Mouse (Mus musculus) midbrain, embryonic 16.5 days (tissue): ENCODE results near the gene Gse1. TPM values are rescaled to one million over a fixed set of nuclear protein-coding genes. Genes with fewer than 3 reads are reported as not detected.

ENCODE experiments used
- ATAC-seq: fragments of 200-750 bp; cut with Nextera tagmentation; 2 replicates; pipeline ENCODE4 v1.8.0; 2017; ENCODE audit warnings: moderate TSS enrichment
- H3K27ac ChIP-seq: fragments of 300-500 bp; sonication (generic); 2 replicates; pipeline ENCODE4 v1.5.1; 2014; ENCODE audit warnings: mild to moderate bottlenecking, low read length, mixed read lengths
- H3K27me3 ChIP-seq: fragments of 300-500 bp; sonication (generic); 2 replicates; pipeline ENCODE4 v1.6.1; 2014; ENCODE audit warnings: low read depth, low read length, mixed read lengths; ENCODE audit not compliant: control insufficient read depth, insufficient read depth
- H3K36me3 ChIP-seq: fragments of 300-500 bp; sonication (generic); 2 replicates; pipeline ENCODE4 v1.6.1; 2014; ENCODE audit warnings: mild to moderate bottlenecking, low read length, moderate library complexity, mixed read lengths; ENCODE audit not compliant: control insufficient read depth, insufficient read depth
- H3K4me1 ChIP-seq: fragments of 300-500 bp; sonication (generic); 2 replicates; pipeline ENCODE4 v1.6.1; 2014; ENCODE audit warnings: mild to moderate bottlenecking, low read length, mixed read lengths; ENCODE audit not compliant: control insufficient read depth, insufficient read depth
- H3K4me2 ChIP-seq: fragments of 300-500 bp; sonication (generic); 2 replicates; pipeline ENCODE4 v1.6.1; 2014; ENCODE audit warnings: mild to moderate bottlenecking, low read length, mixed read lengths
- H3K4me3 ChIP-seq: fragments of 300-500 bp; sonication (generic); 2 replicates; pipeline ENCODE4 v1.5.1; 2014; ENCODE audit warnings: low read depth, mild to moderate bottlenecking, low read length, moderate library complexity, mixed read lengths
- H3K9ac ChIP-seq: fragments of 300-500 bp; sonication (generic); 2 replicates; pipeline ENCODE4 v1.6.1; 2014; ENCODE audit warnings: low read depth, low read length, mixed read lengths
- H3K9me3 ChIP-seq: fragments of 300-500 bp; sonication (generic); replicated peaks from 2 replicates; pipeline ENCODE4 v1.6.1; 2014; ENCODE audit warnings: mild to moderate bottlenecking, low read length, mixed read lengths; ENCODE audit not compliant: control insufficient read depth, poor library complexity, severe bottlenecking
- WGBS: fragments of 180-500 bp; shearing (Covaris S2); extraction: QIAGEN DNeasy Blood & Tissue Kit; methylation state at CpG from one replicate; pipeline ENCODE4 v1.1.7; 2014; 5-methylcytosine and 5-hydroxymethylcytosine counted together
- polyA plus RNA-seq: library from polyadenylated mRNA; unstranded; fragments of >200 nt; fragmentation: Nextera tagmentation; extraction: Ambion mirVana; gene quantifications from 2 replicates; pipeline ENCODE4 v1.2.1, GENCODE M21; 2015

The Gse1 gene
- polyA plus RNA-seq, 1 experiment from 2014 or later: 13.3 TPM

DNA sequence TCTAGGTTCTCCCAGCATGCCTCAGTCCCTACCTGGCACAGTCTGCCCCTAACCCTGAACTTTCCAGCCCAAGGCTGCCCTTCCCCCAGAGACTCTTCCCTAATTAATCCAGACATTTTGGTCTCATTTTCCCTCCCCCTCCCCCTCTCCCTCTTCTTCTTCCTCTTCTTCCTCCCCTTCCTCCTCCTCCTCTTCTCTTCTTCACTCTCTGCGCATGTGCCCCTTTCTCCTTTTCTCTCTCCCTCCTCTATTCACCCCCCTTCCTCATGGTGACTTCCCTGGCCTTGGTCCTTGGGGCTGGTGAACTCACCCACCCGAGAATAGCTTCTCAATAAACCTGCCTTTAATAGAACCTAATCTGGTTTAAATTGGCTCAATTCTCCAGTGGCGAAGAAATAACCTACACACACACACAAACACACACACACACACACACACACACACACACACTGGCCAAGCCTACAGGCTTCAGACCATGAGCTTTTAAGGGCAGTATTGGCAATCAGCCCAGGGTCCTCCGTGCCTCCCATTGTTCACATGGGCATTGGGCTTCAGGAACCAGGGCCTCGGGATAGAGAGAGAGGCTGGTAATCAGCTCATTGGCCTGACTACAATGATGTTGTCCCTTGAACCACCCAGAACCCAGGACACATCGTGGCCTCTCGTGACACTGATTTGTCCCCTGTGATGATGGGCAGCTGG, 114.7 kb downstream of the Gse1 start:
- no peak overlapping the region for H3K9ac ChIP-seq
- H3K4me2 ChIP-seq: no peak overlapping the region
- peaks cover 37% of the 10 kb centered on the region for H3K4me1 ChIP-seq
- 37% methylated on average over 7 of the region's 7 CpGs for WGBS
- H3K27me3 ChIP-seq: no peaks in the 10 kb centered on the region
- H3K36me3 ChIP-seq: no peaks in the 10 kb centered on the region
- H3K27ac ChIP-seq: peak overlapping the region; percentile 55
- ATAC-seq: no peak
- no peak overlapping the region for H3K4me3 ChIP-seq
- H3K9me3 ChIP-seq: no peaks in the 10 kb centered on the region

DNA sequence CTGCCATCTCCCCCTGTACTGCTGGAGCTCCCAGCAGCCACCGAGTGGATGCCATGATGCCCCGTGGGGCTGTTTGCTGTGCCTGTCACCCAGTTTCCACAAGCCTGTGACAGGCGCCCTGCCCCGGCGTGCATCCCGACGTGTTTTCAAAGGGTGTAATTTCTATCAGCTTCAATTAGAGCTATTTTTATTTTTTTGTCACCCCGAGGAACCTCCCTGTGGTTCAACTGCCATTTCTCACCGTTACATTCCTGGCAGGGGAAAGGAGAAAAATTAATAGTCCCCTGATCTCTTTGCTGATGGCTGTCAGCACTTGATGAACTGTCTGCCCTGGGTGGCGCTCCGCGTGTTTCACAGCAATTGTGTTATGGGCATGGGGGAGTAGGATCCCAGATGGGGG, 115.3 kb downstream of the Gse1 start:
- ATAC-seq: no peak
- peaks cover 42% of the 10 kb centered on the region for H3K4me1 ChIP-seq
- H3K27me3 ChIP-seq: no peaks in the 10 kb centered on the region
- H3K36me3 ChIP-seq: no peaks in the 10 kb centered on the region
- no peak overlapping the region for H3K9ac ChIP-seq
- peak overlapping the region; percentile 55 for H3K27ac ChIP-seq
- 43% methylated on average over 12 of the region's 12 CpGs for WGBS
- H3K9me3 ChIP-seq: no peaks in the 10 kb centered on the region
- no peak overlapping the region for H3K4me3 ChIP-seq
- no peak overlapping the region for H3K4me2 ChIP-seq

DNA sequence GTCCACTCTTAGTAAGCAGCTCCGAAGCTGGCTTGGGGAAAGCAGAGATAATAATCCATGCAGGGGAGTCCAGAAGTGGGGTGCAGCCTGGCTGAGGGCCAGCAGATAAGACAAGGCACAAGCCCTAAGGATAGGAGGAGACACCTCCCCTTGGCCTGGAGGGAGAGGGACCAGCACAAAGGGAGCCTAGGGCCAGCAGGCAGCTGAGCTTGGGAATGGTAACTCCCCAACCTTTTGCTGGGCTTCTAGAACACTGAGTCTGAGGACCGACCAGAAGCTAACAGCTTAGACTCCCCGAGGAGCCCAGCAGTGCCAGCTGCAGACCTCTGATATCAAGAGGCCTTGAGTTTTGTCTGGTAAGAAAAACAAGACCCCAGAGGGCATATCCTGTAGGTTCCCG, 115.9 kb downstream of the Gse1 start:
- peaks cover 47% of the 10 kb centered on the region for H3K4me1 ChIP-seq
- peak overlapping the region; percentile 64 for H3K27ac ChIP-seq
- H3K4me2 ChIP-seq: no peak overlapping the region
- no peaks in the 10 kb centered on the region for H3K27me3 ChIP-seq
- H3K36me3 ChIP-seq: no peaks in the 10 kb centered on the region
- H3K9ac ChIP-seq: peak overlapping the region; percentile 26; the same call in 1 of the 2 replicates
- 14% methylated on average over 4 of the region's 4 CpGs for WGBS
- no peak for ATAC-seq
- H3K4me3 ChIP-seq: no peak overlapping the region
- no peaks in the 10 kb centered on the region for H3K9me3 ChIP-seq

- Histone ChIP-seq H3K9me3 (no peaks in the 10 kb centered on the region), H3K27ac (peak overlapping the region; percentile 64), H3K4me1 (peaks cover 47% of the 10 kb centered on the region), H3K4me3 (no peak overlapping the region), H3K27me3 (no peaks in the 10 kb centered on the region), H3K4me2 (no peak overlapping the region), H3K36me3 (no peaks in the 10 kb centered on the region), H3K9ac (peak overlapping the region; percentile 26; the same call in 1 of the 2 replicates)
- ATAC-seq: no peak
- WGBS: 15% methylated on average over 13 of the region's 13 CpGs
Observed at GRCm38 (mm10) chr8:120344583-120344982, 116.3 kb downstream of the Gse1 start.

DNA sequence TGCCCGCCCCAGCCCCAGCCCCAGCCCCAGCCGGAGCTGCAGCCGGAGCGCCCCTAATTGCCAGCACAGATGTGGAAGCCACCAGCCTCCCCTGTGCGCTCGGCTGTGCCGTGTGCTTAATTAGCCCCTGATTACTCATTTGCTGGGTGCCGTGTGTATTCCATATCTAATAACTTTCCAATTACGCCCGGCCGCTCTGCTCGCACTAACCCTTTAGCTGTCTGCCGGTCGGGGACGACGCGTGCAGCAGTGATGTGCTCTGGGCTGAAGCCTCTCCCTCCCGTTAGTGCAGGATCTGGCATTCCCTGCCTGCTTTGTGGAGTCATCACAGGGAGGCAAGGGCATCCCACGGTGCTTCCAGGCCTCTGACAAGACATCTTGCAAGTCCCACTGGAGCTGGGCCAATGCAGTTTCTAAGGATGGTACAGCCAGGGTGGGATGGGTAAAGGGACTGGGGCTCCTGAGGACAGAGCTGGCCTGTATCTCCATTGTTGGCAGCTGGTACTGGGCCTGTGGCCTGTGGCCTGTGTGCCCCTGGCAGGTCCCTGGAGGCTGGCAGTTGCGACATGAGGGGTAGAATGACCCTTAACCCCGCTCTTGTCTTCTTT, 119.6 kb downstream of the Gse1 start:
- Histone ChIP-seq H3K4me2 (peak overlapping the region; percentile 19; the same call in 1 of the 2 replicates), H3K9ac (peak overlapping the region; percentile 44), H3K4me1 (peaks cover 40% of the 10 kb centered on the region), H3K9me3 (no peaks in the 10 kb centered on the region), H3K27ac (peak overlapping the region; percentile 74), H3K36me3 (no peaks in the 10 kb centered on the region), H3K27me3 (no peaks in the 10 kb centered on the region), H3K4me3 (no peak overlapping the region)
- peak; percentile 49; the same call in 1 of the 2 replicates for ATAC-seq
- WGBS: 22% methylated on average over 21 of the region's 21 CpGs

GRCm38 (mm10) chr8:120348922-120349321, 120.7 kb downstream of the Gse1 start:
- Histone ChIP-seq H3K4me1 (peaks cover 36% of the 10 kb centered on the region), H3K4me3 (no peak overlapping the region), H3K36me3 (no peaks in the 10 kb centered on the region), H3K27ac (no peak overlapping the region), H3K9ac (no peak overlapping the region), H3K4me2 (no peak overlapping the region), H3K27me3 (no peaks in the 10 kb centered on the region), H3K9me3 (no peaks in the 10 kb centered on the region)
- WGBS: 23% methylated on average over 11 of the region's 11 CpGs
- ATAC-seq: no peak

DNA sequence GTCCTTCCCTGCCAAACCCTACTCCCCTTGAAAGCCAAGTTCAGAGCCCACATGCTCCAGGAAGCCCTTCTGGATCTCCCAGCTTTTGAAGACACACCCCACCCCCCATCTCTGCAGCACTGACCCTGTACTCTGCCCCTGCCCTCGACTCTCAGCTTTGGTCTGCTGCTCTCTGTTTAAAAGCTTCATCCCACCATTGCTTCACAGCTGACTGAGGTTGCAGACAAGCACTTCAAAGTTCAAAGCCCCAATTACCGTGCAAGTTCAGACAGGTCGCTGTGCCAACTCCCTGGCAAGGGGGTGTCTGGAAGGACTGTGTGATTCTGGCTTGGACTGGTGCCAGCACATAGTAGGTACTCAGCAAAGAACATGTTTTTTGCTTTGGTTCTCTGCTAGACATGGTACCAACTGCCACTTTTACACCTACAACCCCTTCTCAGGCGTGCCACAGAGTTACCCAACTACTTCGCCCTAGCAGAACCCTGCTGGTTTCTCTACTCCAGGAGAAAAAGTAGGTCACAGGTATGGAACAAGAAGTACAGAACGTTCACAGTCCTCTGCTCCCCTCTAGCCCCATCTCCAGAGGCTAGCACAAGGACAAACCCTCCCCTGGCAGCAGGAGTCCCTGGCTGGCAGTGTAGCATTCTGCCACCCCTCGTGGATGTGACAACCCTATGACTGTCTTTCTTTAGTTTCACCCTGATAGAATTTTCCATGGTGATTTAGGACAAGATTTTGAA, 123.2 kb downstream of the Gse1 start:
- Histone ChIP-seq H3K9me3 (no peaks in the 10 kb centered on the region), H3K4me3 (no peak overlapping the region), H3K9ac (no peak overlapping the region), H3K4me1 (peaks cover 30% of the 10 kb centered on the region), H3K27me3 (no peaks in the 10 kb centered on the region), H3K36me3 (no peaks in the 10 kb centered on the region), H3K4me2 (no peak overlapping the region), H3K27ac (no peak overlapping the region)
- no peak for ATAC-seq
- 54% methylated on average over 7 of the region's 7 CpGs for WGBS

DNA sequence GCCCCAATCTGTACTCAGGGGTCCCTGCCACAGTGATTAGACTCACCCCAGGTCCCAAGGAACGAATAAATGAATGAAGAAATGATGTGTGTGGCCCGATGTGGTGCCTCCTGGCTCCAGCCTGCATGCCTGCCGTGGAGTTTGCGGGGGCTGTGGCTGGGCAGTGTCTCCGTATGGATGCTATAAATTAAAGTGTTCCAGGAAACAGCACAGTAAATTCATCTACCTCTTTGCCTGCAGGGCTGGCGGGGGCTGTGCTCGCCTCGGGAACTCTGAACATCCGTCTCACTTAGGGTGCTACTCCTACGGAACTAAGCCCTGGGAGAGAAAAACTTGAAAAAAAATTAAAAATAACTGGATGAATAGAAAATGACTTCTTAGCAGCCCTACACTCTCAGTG, 123.8 kb downstream of the Gse1 start:
- H3K27ac ChIP-seq: no peak overlapping the region
- H3K4me3 ChIP-seq: no peak overlapping the region
- 63% methylated on average over 10 of the region's 10 CpGs for whole genome bisulfite sequencing
- no peak overlapping the region for H3K4me2 ChIP-seq
- no peaks in the 10 kb centered on the region for H3K36me3 ChIP-seq
- no peaks in the 10 kb centered on the region for H3K9me3 ChIP-seq
- H3K9ac ChIP-seq: no peak overlapping the region
- no peaks in the 10 kb centered on the region for H3K27me3 ChIP-seq
- ATAC-seq: no peak
- peaks cover 30% of the 10 kb centered on the region for H3K4me1 ChIP-seq

GRCm38 (mm10) chr8:120356067-120356466, 127.8 kb downstream of the Gse1 start:
- 52% methylated on average over 9 of the region's 9 CpGs for WGBS
- Histone ChIP-seq H3K36me3 (no peaks in the 10 kb centered on the region), H3K9ac (no peak overlapping the region), H3K27me3 (no peaks in the 10 kb centered on the region), H3K9me3 (no peaks in the 10 kb centered on the region), H3K27ac (no peak overlapping the region), H3K4me2 (no peak overlapping the region), H3K4me1 (peaks cover 15% of the 10 kb centered on the region), H3K4me3 (no peak overlapping the region)
- no peak for ATAC-seq
